Comparison of ENCODE assay signal across 9 mouse cellular contexts in genomic region chr7:64155226-64155625, GRCm38 (mm10). TPM values are rescaled to one million over a fixed set of nuclear protein-coding genes. Genes with fewer than 3 reads are reported as not detected.
A peak's percentile ranks its signal among the peaks of the same experiment; 100 is the strongest.
DNase-seq lines count a peak whose midpoint lies in the region; ATAC-seq and TF ChIP-seq lines count a peak whose summit lies in the region.
"Had no signal": no experiment of that assay in that cellular context is flagged by ENCODE, and none has a peak within 500 bp of the region (broad histone marks: within the 10 kb centered on the region; RNA-seq: fewer than 3 reads in every experiment).

No protein-coding gene starts in this region.

- no peaks in the 10 kb centered on the region for H3K27me3 ChIP-seq in lung, embryonic 16.5 days (ENCODE audit: control insufficient read depth, insufficient read depth, low read depth, low read length)
- H3K27me3 ChIP-seq in limb, embryonic 12.5 days: peaks cover 2% of the 10 kb centered on the region; the same call in 1 of the 2 replicates
- no peaks in the 10 kb centered on the region for H3K27me3 ChIP-seq in stomach, embryonic 14.5 days (ENCODE audit: control insufficient read depth, insufficient read depth, low read length)

- no peak for TF ChIP-seq POLR2A in lung, adult 2 months (IDR thresholded peaks at IDR 0.05; ENCODE audit: borderline replicate concordance, extremely low read depth, low read depth, low read length)

- no peaks in the 10 kb centered on the region for H3K36me3 ChIP-seq in lung, embryonic 16.5 days (ENCODE audit: control insufficient read depth, insufficient read depth, low read length)
- no peaks in the 10 kb centered on the region for H3K36me3 ChIP-seq in limb, embryonic 12.5 days
- H3K36me3 ChIP-seq in stomach, embryonic 14.5 days (ENCODE audit: control insufficient read depth, insufficient read depth, low read length): no peaks in the 10 kb centered on the region

- intact Hi-C loops in gastrocnemius, adult 2 months (cut with DNase I): loop anchor here (10.0 kb wide), 4 partner anchors 90 to 400 kb away; partner anchors contain the start of gene Klf13
- intact Hi-C loops in gastrocnemius, postnatal 36 days (cut with DNase I): loop anchor here (2.0 to 5.0 kb wide), 3 partner anchors 218 to 582 kb away; partner anchors contain the start of gene Klf13
- intact Hi-C loops in left cerebral cortex, postnatal 10 days (cut with DNase I): loop anchor here (10.0 kb wide), 5 partner anchors 100 to 830 kb away; partner anchors contain the start of gene Klf13

- H3K9ac ChIP-seq in lung, embryonic 16.5 days (ENCODE audit: low read length): peak overlapping the region; percentile 38
- H3K9ac ChIP-seq in limb, embryonic 12.5 days (replicated peaks): no peak overlapping the region
- no peak overlapping the region for H3K9ac ChIP-seq in stomach, embryonic 14.5 days (replicated peaks; ENCODE audit: low read depth, low read length)

- H3K4me2 ChIP-seq in lung, embryonic 16.5 days (ENCODE audit: low read depth, low read length): peak overlapping the region; percentile 44
- H3K4me2 ChIP-seq in limb, embryonic 12.5 days: peak overlapping the region; percentile 39
- peak overlapping the region; percentile 26 for H3K4me2 ChIP-seq in stomach, embryonic 14.5 days (replicated peaks; ENCODE audit: low read depth, low read length)

- H3K27ac ChIP-seq in gastrocnemius, adult 2 months: peak overlapping the region; percentile 86
- no peak overlapping the region for H3K27ac ChIP-seq in lung, embryonic 16.5 days (ENCODE audit: low read length)
- H3K27ac ChIP-seq in limb, embryonic 12.5 days: no peak overlapping the region
- H3K27ac ChIP-seq in stomach, embryonic 14.5 days (ENCODE audit: low read length): no peak overlapping the region

- ATAC-seq in lung, embryonic 16.5 days (ENCODE audit: low read depth): no peak
- ATAC-seq in limb, embryonic 12.5 days (ENCODE audit: insufficient number of reproducible peaks, insufficient read depth, low FRiP score, low TSS enrichment, low read depth): no peak
- no peak for ATAC-seq in stomach, embryonic 14.5 days (ENCODE audit: insufficient number of reproducible peaks, insufficient read depth, low FRiP score, low read depth)
- ATAC-seq: activated CD4-positive, CD25-positive, alpha-beta regulatory T cell, adult 4 months had no signal

- H3K4me1 ChIP-seq in lung, embryonic 16.5 days (replicated peaks; ENCODE audit: control insufficient read depth, insufficient read depth, low read length): peaks cover 29% of the 10 kb centered on the region
- H3K4me1 ChIP-seq in lung, adult 2 months (ENCODE audit: control insufficient read depth, insufficient read depth, low read length): peaks cover 25% of the 10 kb centered on the region
- H3K4me1 ChIP-seq in limb, embryonic 12.5 days (replicated peaks): 0 out of 2 replicates have a peak, but pooled peaks cover 6% of the 10 kb centered on the region
- 0 out of 2 replicates have a peak, but pooled peaks cover 4% of the 10 kb centered on the region for H3K4me1 ChIP-seq in stomach, embryonic 14.5 days (ENCODE audit: control insufficient read depth, insufficient read depth, low read length)

- TF ChIP-seq CTCF in gastrocnemius, adult 2 months (IDR thresholded peaks at IDR 0.05): no peak
- no peak for TF ChIP-seq CTCF in lung, adult 2 months (IDR thresholded peaks at IDR 0.05; ENCODE audit: insufficient read depth, low read length)

- DNase-seq in gastrocnemius, adult 2 months: no peak
- DNase-seq in gastrocnemius, postnatal 36 days: no peak
- no peak for DNase-seq in lung, adult 2 months
- DNase-seq in thymus, postnatal 10 days (ENCODE audit: low spot score in 2 of 2): no peak
- no peak for DNase-seq in left cerebral cortex, postnatal 10 days (ENCODE audit: extremely low spot score in 1 of 2, low spot score in 2 of 2)

- WGBS in lung, embryonic 16.5 days: 50% methylated on average over 4 of the region's 4 CpGs
- WGBS in lung, adult 2 months: 57% methylated on average over 4 of the region's 4 CpGs
- WGBS in limb, embryonic 12.5 days: 65% methylated on average over 4 of the region's 4 CpGs
- WGBS in stomach, embryonic 14.5 days: 65% methylated on average over 4 of the region's 4 CpGs

- no peaks in the 10 kb centered on the region for H3K9me3 ChIP-seq in lung, embryonic 16.5 days (ENCODE audit: control insufficient read depth, low read length)
- H3K9me3 ChIP-seq in limb, embryonic 12.5 days: no peaks in the 10 kb centered on the region
- no peaks in the 10 kb centered on the region for H3K9me3 ChIP-seq in stomach, embryonic 14.5 days (ENCODE audit: control insufficient read depth, low read depth, low read length)

- peak overlapping the region; percentile 51 for H3K4me3 ChIP-seq in gastrocnemius, adult 2 months
- peak overlapping the region; percentile 8; the same call in 1 of the 2 replicates for H3K4me3 ChIP-seq in lung, embryonic 16.5 days (ENCODE audit: low read length)
- H3K4me3 ChIP-seq in lung, adult 2 months (replicated peaks; ENCODE audit: extremely low read depth, low read depth, low read length): no peak overlapping the region
- H3K4me3 ChIP-seq in limb, embryonic 12.5 days (replicated peaks): no peak overlapping the region
- no peak overlapping the region for H3K4me3 ChIP-seq in stomach, embryonic 14.5 days (ENCODE audit: low read depth, low read length)

RNA-seq across cellular contexts. Expression of gene Trpm1, which starts 1.6 kb away (rescaled TPM):
- under 1 TPM; 0.48 to 0.59 TPM for total RNA-seq in gastrocnemius, adult 2 months (2021)
- total RNA-seq in gastrocnemius, postnatal 36 days (2021): under 1 TPM; 0.47 to 0.56 TPM
- polyA plus RNA-seq in lung, embryonic 16.5 days (2015; fragmentation: Nextera tagmentation; extraction: Ambion mirVana): 0.10 TPM in 1 of 2 replicates, not detected in the other
- polyA plus RNA-seq in lung, adult 2 months (2012; rRNA removed): 0.22 and 0.41 TPM in 2 replicates
- 0.37 and 0.68 TPM in 2 replicates for polyA plus RNA-seq in limb, embryonic 12.5 days (2016; fragmentation: Nextera tagmentation; extraction: Ambion mirVana)
- not detected in 2 replicates for polyA plus RNA-seq in stomach, embryonic 14.5 days (2014; fragmentation: Nextera tagmentation; extraction: Ambion mirVana)
- under 1 TPM; 0.81 to 0.89 TPM for total RNA-seq in left cerebral cortex, postnatal 10 days (2021)

Comparison
In these comparisons a context has a peak if more than half of its experiments do, and no peak if none do; other contexts are left out.
1. H3K4me3 ChIP-seq: peak in gastrocnemius, adult 2 months (single experiment) and lung, embryonic 16.5 days (single experiment); none in lung, adult 2 months (single experiment), limb, embryonic 12.5 days (single experiment) and stomach, embryonic 14.5 days (single experiment).
2. Peak in every context shown above with its lines, with median percentiles within 50 percentile points of each other: H3K4me2 ChIP-seq.